Mouse (Mus musculus) brain, embryonic 14.5 days (tissue): Measurements from ENCODE around the gene Fam155a.
"Not testable (repeated sequence)": the region's sequence is repeated elsewhere in the genome, so short reads cannot be mapped to it uniquely, and the experiment has no call there.

ENCODE experiments used
- CTCF ChIP-seq: fragments of 200-500 bp; IDR thresholded peaks from 2 replicates; pipeline ENCODE4 v1.5.1; 2012; ENCODE audit warnings: inconsistent platforms, mild to moderate bottlenecking, moderate library complexity, borderline replicate concordance; ENCODE audit not compliant: insufficient read depth, insufficient read length; ENCODE audit errors: extremely low read depth
- POLR2A ChIP-seq: fragments of 200-500 bp; IDR thresholded peaks from 2 replicates; pipeline ENCODE4 v1.6.1; 2012; ENCODE audit warnings: mild to moderate bottlenecking, inconsistent platforms, borderline replicate concordance; ENCODE audit not compliant: poor library complexity, insufficient read depth, insufficient read length, severe bottlenecking; ENCODE audit errors: extremely low read depth

DNA sequence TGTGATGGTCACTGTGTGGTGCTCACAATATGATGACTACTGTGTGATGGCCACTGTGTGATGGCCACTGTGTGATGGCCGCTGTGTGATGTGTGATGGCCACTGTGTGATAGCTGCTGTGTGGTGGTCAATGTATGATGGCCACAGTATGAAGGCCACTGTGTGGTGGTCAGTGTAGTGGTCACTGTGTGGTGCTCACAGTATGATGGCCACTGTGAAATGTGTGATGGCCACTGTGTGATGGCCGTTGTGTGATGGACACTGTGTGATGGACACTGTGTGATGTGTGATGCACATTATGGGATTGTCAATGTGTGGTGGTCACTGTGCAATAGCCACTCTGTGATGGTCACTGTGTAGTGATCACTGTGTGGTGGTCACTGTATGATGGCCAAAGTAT is 380.7 kb downstream of the Fam155a start:
- not testable (repeated sequence) for TF ChIP-seq POLR2A, CTCF
